Mouse (Mus musculus) left cerebral cortex, adult 18-20 months (tissue): ENCODE results near the gene Gng5. TPM values are rescaled to one million over a fixed set of nuclear protein-coding genes. Genes with fewer than 3 reads are reported as not detected.

Experiments
- DNase-seq, 2 experiments: peaks; one replicate each; pipeline ENCODE4 v3.0.0; 2021 to 2022; ENCODE audit warnings: low spot score in 2 of 2, mixed read lengths in 1 of 2
- long read RNA-seq, 2 experiments: library from polyadenylated mRNA; stranded (forward); transcript quantifications; one replicate each; pipeline ENCODE4 v2.0.0; 2021
- total RNA-seq, 2 experiments: library from RNA; stranded (reverse); gene quantifications; 2 replicates each; pipeline ENCODE4 v1.2.3; 2021

The Gng5 gene
- 10 to 100 TPM; 48.4 to 49.5 TPM for total RNA-seq
- long read RNA-seq, experiment 1, transcript Gng5-201 (3 exons, 593 nt): major isoform, 25 of 26 reads
- long read RNA-seq, experiment 1, partial matches to known transcripts: 0 of 26 reads
- long read RNA-seq, experiment 1, other reads (novel, unspliced or antisense): 0 of 26 reads
- long read RNA-seq, experiment 2, transcript Gng5-201 (3 exons, 593 nt): major isoform, 34 of 34 reads
- long read RNA-seq, experiment 2, partial matches to known transcripts: 0 of 34 reads
- long read RNA-seq, experiment 2, other reads (novel, unspliced or antisense): 0 of 34 reads

DNA sequence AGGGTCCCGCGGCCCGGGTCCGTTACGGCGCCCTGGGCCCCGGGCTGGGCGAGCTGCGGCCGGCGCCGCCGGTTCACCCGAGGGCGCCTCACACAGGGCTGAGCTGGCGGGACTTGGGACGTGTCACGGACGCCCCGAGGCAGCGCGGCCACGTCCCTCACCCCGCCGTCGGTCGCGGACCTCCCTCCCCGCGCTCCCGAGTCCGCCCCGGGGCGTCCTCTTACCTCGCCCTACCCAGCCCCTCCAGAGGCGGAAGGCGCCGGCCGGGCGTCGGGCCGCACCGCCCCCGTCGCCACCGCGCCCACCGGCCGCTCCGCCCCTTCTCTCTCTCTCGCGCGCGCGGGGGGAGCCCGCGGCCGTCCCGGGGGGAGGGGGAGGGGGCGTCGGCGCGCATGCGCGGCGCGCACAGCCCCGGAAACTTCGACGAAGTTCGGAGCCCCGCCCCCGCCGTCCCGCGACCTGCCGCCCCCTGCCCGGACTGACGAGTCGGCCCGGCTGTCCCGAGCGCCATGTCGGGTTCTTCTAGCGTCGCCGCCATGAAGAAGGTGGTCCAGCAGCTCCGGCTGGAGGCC, at the start of gene Gng5, which contains the start of gene Spata1:
TSS of gene Gng5 (plus strand) at position 377 of the 572 bp plus-strand sequence.
TSS of gene Spata1 (minus strand) at position 323 of the 572 bp plus-strand sequence.
- DNase-seq: peak; percentile 14 to 50

DNA sequence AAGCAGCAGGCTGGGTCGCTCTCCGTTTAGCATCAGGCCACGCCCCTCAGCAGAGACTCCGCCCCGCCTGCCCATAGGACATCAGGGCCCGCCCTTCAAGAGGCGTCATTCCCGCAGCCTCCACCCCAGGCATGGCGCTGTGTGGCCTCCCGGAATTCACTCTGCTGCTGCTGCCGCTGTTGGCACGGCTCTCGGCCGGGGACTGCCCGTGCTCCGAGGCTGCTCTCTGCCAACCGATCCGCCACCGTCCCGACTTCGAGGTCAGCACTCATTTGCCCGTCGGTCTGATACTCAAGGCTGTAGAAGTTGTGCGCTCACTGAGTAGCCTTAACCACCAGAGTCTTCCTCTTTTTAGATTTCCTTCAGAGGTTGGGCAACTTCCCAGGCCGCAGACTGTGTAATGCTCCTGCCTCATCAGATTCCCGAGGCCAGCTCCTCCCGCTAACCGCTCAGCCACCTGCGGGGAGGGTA, 49.2 kb upstream of the Gng5 start:
- DNase-seq: peak; percentile 90 to 91

DNA sequence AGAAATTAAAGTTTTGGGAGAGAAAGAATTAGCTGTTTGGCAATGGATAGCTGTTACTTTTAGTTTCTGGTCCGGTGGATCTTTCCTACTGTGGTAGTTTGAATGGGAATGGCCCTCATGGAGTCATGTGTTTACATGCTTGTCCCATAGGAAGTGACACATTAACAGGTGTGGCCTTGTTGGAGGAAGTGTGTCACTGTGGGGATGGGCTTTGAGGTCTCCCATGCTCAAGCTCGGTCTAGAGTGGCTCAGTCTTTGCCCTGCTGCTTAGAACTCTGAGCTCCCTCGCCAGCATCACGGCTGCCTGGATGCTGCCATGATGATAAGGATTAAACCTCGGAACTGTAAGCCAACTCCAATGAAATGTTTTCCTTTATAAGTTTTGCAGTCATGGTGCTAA, 48.2 kb upstream of the Gng5 start:
- DNase-seq: no peak

- no peak for DNase-seq
These were observed 36.7 kb upstream of the Gng5 start for GRCm38 (mm10) chr3:146462939-146463338.

DNA sequence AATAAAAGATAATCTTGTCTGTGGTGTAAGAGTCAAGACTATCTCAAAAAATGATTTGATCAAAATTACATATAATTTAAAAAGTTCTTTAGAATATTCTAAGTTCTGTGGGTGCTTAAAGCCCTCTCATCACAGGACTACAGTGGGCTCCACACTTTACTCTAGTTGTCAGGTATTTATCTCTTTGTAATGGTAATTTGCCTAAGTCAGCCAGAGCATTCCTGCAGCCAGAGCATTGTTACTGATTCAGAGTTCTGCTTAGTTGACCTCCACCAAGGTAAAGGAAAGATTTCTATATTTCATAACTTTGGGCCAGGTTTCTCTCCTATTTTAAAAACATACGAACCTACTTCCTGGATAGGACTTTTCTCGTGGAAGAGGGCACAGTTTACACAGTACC, 30.4 kb upstream of the Gng5 start:
- DNase-seq: no peak

DNA sequence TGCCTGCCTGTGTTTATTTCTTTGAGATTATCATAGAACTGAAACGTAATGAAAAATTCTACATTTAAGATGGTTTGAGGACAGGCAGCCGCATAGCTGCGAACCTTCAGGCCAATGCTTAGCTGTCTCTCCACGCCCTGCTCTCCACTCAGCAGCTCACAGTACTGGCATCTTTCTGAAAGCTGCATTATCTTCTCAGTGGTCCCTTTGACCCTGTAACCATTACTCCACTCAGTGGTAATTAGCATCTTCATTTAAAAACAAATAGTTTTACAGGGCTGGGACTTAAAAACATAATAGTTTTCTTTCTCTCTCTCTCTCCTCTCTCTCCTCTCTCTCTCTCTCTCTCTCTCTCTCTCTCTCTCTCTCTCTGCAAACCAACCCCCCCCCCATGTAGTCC, 26.9 kb upstream of the Gng5 start:
- DNase-seq: no peak

GRCm38 (mm10) chr3:146473741-146474140, 25.9 kb upstream of the Gng5 start:
- DNase-seq: no peak

GRCm38 (mm10) chr3:146474428-146474827, 25.2 kb upstream of the Gng5 start:
- DNase-seq: no peak

- no peak for DNase-seq
These were observed 17.6 kb upstream of the Gng5 start for GRCm38 (mm10) chr3:146482044-146482443.

GRCm38 (mm10) chr3:146486464-146486863, 13.1 kb upstream of the Gng5 start:
- DNase-seq: no peak

- no peak for DNase-seq
These were observed 4.7 kb upstream of the Gng5 start for GRCm38 (mm10) chr3:146494941-146495340.

- no peak for DNase-seq
These were observed 618 bp upstream of the Gng5 start for GRCm38 (mm10) chr3:146498989-146499388.

DNA sequence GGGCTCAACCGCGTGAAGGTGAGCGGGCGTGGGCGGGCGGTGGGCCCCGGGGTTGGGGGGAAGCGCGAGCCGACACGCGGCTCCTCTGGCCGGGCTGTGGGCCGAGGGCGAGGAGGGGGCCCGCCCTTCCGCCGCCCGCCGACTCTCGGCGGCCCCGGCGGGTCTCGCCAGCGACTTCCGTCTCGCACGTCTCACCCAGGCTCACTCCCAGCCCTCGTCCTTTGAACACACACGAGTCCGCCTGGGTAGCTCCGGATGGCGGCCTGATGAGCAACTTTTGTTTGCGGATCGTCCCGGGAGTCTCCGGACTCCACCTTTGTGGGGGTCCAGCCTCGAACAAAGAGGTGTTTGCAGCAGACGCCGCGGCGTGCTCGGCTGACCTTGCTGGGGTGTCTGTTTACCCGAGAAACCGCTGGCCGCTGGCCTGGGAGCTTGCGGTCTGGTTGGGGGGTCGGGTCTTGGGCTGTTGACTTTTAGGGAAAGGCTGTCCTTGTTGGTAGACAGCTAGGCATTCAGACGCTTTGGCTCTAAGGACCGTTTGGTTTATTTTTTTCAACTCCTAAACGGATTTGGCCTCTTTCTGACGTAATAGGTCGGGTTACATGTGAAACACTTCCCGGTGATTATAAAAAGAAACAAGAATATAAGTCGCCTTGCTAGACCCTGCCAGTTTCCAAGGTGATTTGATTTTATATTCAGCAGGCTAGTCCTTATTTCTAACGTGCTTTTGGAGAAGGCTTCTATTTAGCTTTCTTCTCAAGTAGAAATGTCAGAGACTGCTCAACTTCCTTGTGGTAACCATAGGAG, 599 bp downstream of the Gng5 start:
- peak in 1 of 2 experiments; percentile 31 for DNase-seq

GRCm38 (mm10) chr3:146500810-146501201, 1.2 kb downstream of the Gng5 start:
- no peak for DNase-seq

GRCm38 (mm10) chr3:146501601-146502123, 2.1 kb downstream of the Gng5 start:
- no peak for DNase-seq

GRCm38 (mm10) chr3:146506711-146507110, 7.1 kb downstream of the Gng5 start:
- DNase-seq: no peak

- no peak for DNase-seq
These were observed 20.7 kb downstream of the Gng5 start for GRCm38 (mm10) chr3:146520226-146520797.

- peak; percentile 91 to 92 for DNase-seq
These were observed 21.4 kb downstream of the Gng5 start, which contains the start of gene Rpf1 for GRCm38 (mm10) chr3:146520798-146521651. TSS of gene Rpf1 (minus strand) at chr3:146521429.

DNA sequence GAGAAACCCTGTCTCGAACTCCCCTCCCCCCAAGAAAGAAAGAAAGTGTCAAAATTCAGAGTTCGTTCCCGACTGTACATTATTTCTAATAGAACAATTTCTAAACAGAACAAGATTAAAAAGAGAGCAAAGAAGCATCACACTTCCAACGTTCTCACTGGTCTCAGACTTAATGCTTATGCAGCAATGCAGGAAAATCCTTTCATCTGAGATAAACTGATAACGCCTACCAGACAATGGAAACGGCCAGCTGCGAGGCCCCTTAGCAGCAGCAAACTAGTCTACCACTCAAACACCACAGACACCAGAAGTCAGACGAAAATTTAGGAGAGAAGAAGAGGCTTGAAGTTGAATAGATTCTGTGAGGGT, 22.0 kb downstream of the Gng5 start:
- DNase-seq: no peak

DNA sequence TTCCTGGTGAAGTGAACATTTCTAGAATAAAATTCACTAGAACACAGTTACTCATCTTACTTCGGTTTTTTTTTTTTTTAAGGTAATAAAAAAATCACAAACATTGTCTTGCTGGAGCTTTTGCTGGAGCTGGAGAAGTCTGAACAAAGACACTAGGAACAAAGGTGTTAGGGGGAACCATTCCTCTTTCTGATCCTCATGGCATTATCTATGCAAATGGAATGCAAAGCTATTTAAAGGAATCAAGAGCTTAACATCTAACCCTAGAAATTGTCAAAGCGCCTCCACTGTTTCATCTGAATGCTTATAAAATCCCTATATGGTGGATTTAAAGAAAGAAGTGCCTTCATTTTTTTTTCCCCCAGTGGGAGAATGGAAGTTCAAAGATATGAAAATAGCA, 28.7 kb downstream of the Gng5 start:
- no peak for DNase-seq
